Mouse (Mus musculus) small intestine, adult 2 months (tissue): ENCODE data around the gene Gipc1. TPM values are rescaled to one million over a fixed set of nuclear protein-coding genes. Genes with fewer than 3 reads are reported as not detected.

Experiments used
- H3K27ac ChIP-seq: fragments of 200-500 bp; 2 replicates; pipeline ENCODE4 v1.5.1; 2012; ENCODE audit warnings: low read depth, low read length, control low read depth, inconsistent platforms; ENCODE audit not compliant: insufficient read depth
- H3K27me3 ChIP-seq: fragments of 200-500 bp; 2 replicates; pipeline ENCODE4 v1.6.1; 2012; ENCODE audit warnings: mild to moderate bottlenecking, moderate library complexity, low read length, inconsistent platforms; ENCODE audit not compliant: control insufficient read depth, insufficient read depth
- H3K36me3 ChIP-seq: fragments of 200-500 bp; 2 replicates; pipeline ENCODE4 v1.6.1; 2012; ENCODE audit warnings: mild to moderate bottlenecking, low read length, control low read depth, inconsistent platforms; ENCODE audit not compliant: control insufficient read depth, insufficient read depth
- H3K4me1 ChIP-seq: fragments of 200-500 bp; 2 replicates; pipeline ENCODE4 v1.6.1; 2012; ENCODE audit warnings: low read length, inconsistent platforms, mixed read lengths; ENCODE audit not compliant: control insufficient read depth, insufficient read depth, insufficient read length
- H3K4me3 ChIP-seq: fragments of 200-500 bp; 2 replicates; pipeline ENCODE4 v1.5.1; 2012; ENCODE audit warnings: low read depth, mild to moderate bottlenecking, control low read depth, inconsistent platforms, low read length, moderate library complexity
- CTCF ChIP-seq: fragments of 200-500 bp; IDR thresholded peaks from 2 replicates; pipeline ENCODE4 v1.5.1; 2012; ENCODE audit warnings: low read depth, mild to moderate bottlenecking, control low read depth, inconsistent platforms, low read length, moderate library complexity, mixed read lengths; ENCODE audit not compliant: insufficient replicate concordance, insufficient read length; ENCODE audit errors: extremely low read depth
- POLR2A ChIP-seq: fragments of 200-500 bp; IDR thresholded peaks from 2 replicates; pipeline ENCODE4 v1.6.1; 2012; ENCODE audit warnings: low read depth, mild to moderate bottlenecking, control low read depth, inconsistent platforms, low read length, moderate library complexity
- WGBS: fragments of 180-500 bp; shearing (Covaris S2); methylation state at CpG from one replicate; pipeline ENCODE4 v1.1.7; 2018; 5-methylcytosine and 5-hydroxymethylcytosine counted together
- polyA plus RNA-seq: library from polyadenylated mRNA; depleted of rRNA; stranded (reverse); fragments of >200 nt; gene quantifications from 2 replicates; pipeline ENCODE4 v1.2.3, GENCODE M21; 2012; rRNA removed

The Gipc1 gene
- polyA plus RNA-seq, result 23.4 and 35.5 TPM in 2 replicates

- peak within 1 kb of the TSS; percentile 38; the same call in 1 of the 2 replicates for H3K27ac ChIP-seq
- no peaks in the 10 kb centered on the region for H3K27me3 ChIP-seq
Observed at GRCm38 (mm10) chr8:83652030-83652743, at the start of gene Gipc1. Gipc1 (plus strand) TSS chr8:83652677.

GRCm38 (mm10) chr8:83607661-83608397 lies 44.6 kb upstream of the Gipc1 start, which contains the start of the genes Tecr and Dnajb1:
Tecr (minus strand) TSS chr8:83607971.
Dnajb1 (plus strand) TSS chr8:83608193.
- Histone ChIP-seq H3K27ac (peak within 1 kb of the TSS; percentile 92), H3K4me1 (peaks cover 10% of the 10 kb centered on the region; the same call in 1 of the 2 replicates), H3K27me3 (no peaks in the 10 kb centered on the region), H3K36me3 (peaks cover 29% of the 10 kb centered on the region), H3K4me3 (peak within 1 kb of the TSS; percentile 78)
- WGBS, result under 1% methylated on average over 69 of the region's 69 CpGs
- TF ChIP-seq CTCF (no peak), POLR2A (peak; percentile 98)

More at GRCm38 (mm10) chr8:83652030-83652743, at the start of gene Gipc1:
- Histone ChIP-seq H3K36me3 (no peaks in the 10 kb centered on the region), H3K4me3 (peak within 1 kb of the TSS; percentile 89), H3K4me1 (peaks cover 13% of the 10 kb centered on the region; the same call in 1 of the 2 replicates)
- WGBS, result 2% methylated on average over 50 of the region's 50 CpGs
- TF ChIP-seq CTCF (no peak), POLR2A (peak; percentile 59; the same call in 1 of the 2 replicates)

- under 1% methylated on average over 51 of the region's 51 CpGs for WGBS
- Histone ChIP-seq H3K36me3 (peaks cover 32% of the 10 kb centered on the region), H3K4me1 (peaks cover 10% of the 10 kb centered on the region; the same call in 1 of the 2 replicates), H3K4me3 (peak overlapping the region; percentile 73), H3K27ac (peak overlapping the region; percentile 90), H3K27me3 (no peaks in the 10 kb centered on the region)
- TF ChIP-seq CTCF, result no peak
- no peak; the same call in 1 of the 2 replicates for TF ChIP-seq POLR2A
Observed at GRCm38 (mm10) chr8:83608398-83608829, 44.1 kb upstream of the Gipc1 start.

- no peak for TF ChIP-seq POLR2A
- no peak for TF ChIP-seq CTCF
- Histone ChIP-seq H3K27me3 (no peaks in the 10 kb centered on the region), H3K4me1 (peaks cover 10% of the 10 kb centered on the region; the same call in 1 of the 2 replicates), H3K36me3 (peaks cover 35% of the 10 kb centered on the region), H3K27ac (peak overlapping the region; percentile 90; the same call in 1 of the 2 replicates), H3K4me3 (peak overlapping the region; percentile 73; the same call in 1 of the 2 replicates)
- 12% methylated on average over 9 of the region's 9 CpGs for WGBS
Observed at GRCm38 (mm10) chr8:83609086-83609485, 43.4 kb upstream of the Gipc1 start.

- 77% methylated on average over 10 of the region's 10 CpGs for whole genome bisulfite sequencing
- peak overlapping the region; percentile 10; the same call in 1 of the 2 replicates for H3K4me3 ChIP-seq
Observed at GRCm38 (mm10) chr8:83609547-83610180, 42.8 kb upstream of the Gipc1 start.

GRCm38 (mm10) chr8:83611921-83612320 lies 40.6 kb upstream of the Gipc1 start:
- H3K4me1 ChIP-seq, result peaks cover 9% of the 10 kb centered on the region; the same call in 1 of the 2 replicates
- peaks cover 37% of the 10 kb centered on the region for H3K36me3 ChIP-seq
- no peak for TF ChIP-seq POLR2A
- no peak for TF ChIP-seq CTCF
- H3K27me3 ChIP-seq, result no peaks in the 10 kb centered on the region
- no peak overlapping the region for H3K27ac ChIP-seq
- no peak overlapping the region for H3K4me3 ChIP-seq
- 95% methylated on average over 4 of the region's 4 CpGs for WGBS

More at GRCm38 (mm10) chr8:83609547-83610180, 42.8 kb upstream of the Gipc1 start:
- H3K27ac ChIP-seq, result no peak overlapping the region
- peaks cover 10% of the 10 kb centered on the region; the same call in 1 of the 2 replicates for H3K4me1 ChIP-seq
- TF ChIP-seq CTCF (no peak), POLR2A (no peak)
- H3K27me3 ChIP-seq, result no peaks in the 10 kb centered on the region
- peaks cover 37% of the 10 kb centered on the region for H3K36me3 ChIP-seq
